Mouse (Mus musculus) WW6 (cell line): Measurements from ENCODE around the gene Mrgprb3.

Source experiments
- DNase-seq: peaks from one replicate; pipeline ENCODE4 v3.0.0-alpha.2; 2013; ENCODE audit warnings: low read depth, low spot score

Mrgprb3 gene

DNA sequence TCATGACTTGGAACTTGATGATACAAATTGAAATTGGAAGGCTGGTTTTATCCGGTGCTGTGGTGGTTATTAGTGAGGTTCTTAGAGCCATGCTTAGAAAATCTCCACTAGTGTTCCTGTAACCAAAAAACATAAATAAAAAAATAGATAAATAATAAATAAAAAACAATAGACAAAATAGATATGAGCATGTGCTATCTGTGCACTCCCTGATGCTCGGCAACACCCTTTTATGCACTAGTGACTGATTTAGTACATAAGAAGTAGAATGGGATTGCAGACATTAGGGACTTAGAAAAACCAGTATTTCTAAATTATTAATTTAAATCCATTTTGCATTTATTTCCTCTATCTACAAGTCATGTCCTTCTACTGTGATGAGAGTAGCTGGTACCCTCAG lies at the start of gene Mrgprb3:
TSS of gene Mrgprb3 (minus strand) at position 101 of the 400 bp plus-strand sequence.
- no peak for DNase-seq
